Mouse (Mus musculus) cerebellum, adult 2 months (tissue): ENCODE results near the gene Gnb1l.

Source experiments
- CTCF ChIP-seq: fragments of 200-500 bp; IDR thresholded peaks from 2 replicates; pipeline ENCODE4 v1.5.1; 2011; ENCODE audit warnings: low read depth, mild to moderate bottlenecking, control low read depth, low read length, moderate library complexity, borderline replicate concordance; ENCODE audit not compliant: insufficient read depth
- POLR2A ChIP-seq: fragments of 200-500 bp; IDR thresholded peaks from 2 replicates; pipeline ENCODE4 v1.6.1; 2011; ENCODE audit warnings: low read length, control low read depth, borderline replicate concordance; ENCODE audit not compliant: insufficient read depth

GRCm38 (mm10) chr16:18462031-18462430 lies 36.5 kb upstream of the Gnb1l start:
- TF ChIP-seq POLR2A (no peak), CTCF (no peak)
